ENCODE assay signal across 9 mouse cellular contexts in genomic region chrX:77314384-77314783, GRCm38 (mm10).
DNase-seq lines count a peak whose midpoint lies in the region; TF ChIP-seq lines count a peak whose summit lies in the region.
"Had no signal": no experiment of that assay in that cellular context is flagged by ENCODE, and none has a peak within 500 bp of the region (broad histone marks: within the 10 kb centered on the region; RNA-seq: fewer than 3 reads in every experiment).

No protein-coding gene starts in this region.

- WGBS in lung, adult 2 months, result 57% methylated on average over 3 of the region's 3 CpGs

- intact Hi-C loops in heart, postnatal 36 days (cut with DNase I), result loop anchor here (5.0 kb wide), 3 partner anchors 193 to 408 kb away; no protein-coding TSS in a partner anchor

- TF ChIP-seq CTCF in lung, adult 2 months (IDR thresholded peaks at IDR 0.05; ENCODE audit: insufficient read depth, low read length), result no peak

- H3K4me3 ChIP-seq in lung, adult 2 months (replicated peaks; ENCODE audit: extremely low read depth, low read depth, low read length), result no peak overlapping the region
- H3K4me3 ChIP-seq: embryonic facial prominence, embryonic 12.5 days had no signal

- H3K4me1 ChIP-seq in lung, adult 2 months (ENCODE audit: control insufficient read depth, insufficient read depth, low read length), result no peaks in the 10 kb centered on the region
- H3K4me1 ChIP-seq: embryonic facial prominence, embryonic 12.5 days had no signal

- peak; percentile 48 for DNase-seq in layer of hippocampus, adult 11-12 months (ENCODE audit: low spot score)
- DNase-seq in layer of hippocampus, adult 9-10 months (ENCODE audit: low spot score), result no peak
- peak; percentile 7 for DNase-seq in MN1 (ENCODE audit: low spot score)
- peak; percentile 3 for DNase-seq in c-Kit-positive CD71-positive TER-119-positive erythroid progenitor cells, embryonic 14.5 days (ENCODE audit: low spot score)
- DNase-seq in heart, postnatal 36 days, result peak; percentile 24 to 27
- DNase-seq in lung, adult 2 months, result peak; percentile 5
- DNase-seq in thymus, postnatal 36 days, result peak; percentile 5 to 6
- DNase-seq in urinary bladder, postnatal 10 days (ENCODE audit: low spot score), result no peak

- TF ChIP-seq POLR2A in lung, adult 2 months (IDR thresholded peaks at IDR 0.05; ENCODE audit: borderline replicate concordance, extremely low read depth, low read depth, low read length), result no peak

Comparison
In these comparisons a context has a peak if more than half of its experiments do, and no peak if none do; other contexts are left out.
1. DNase-seq: peak in layer of hippocampus, adult 11-12 months (single experiment), MN1 (single experiment), c-Kit-positive CD71-positive TER-119-positive erythroid progenitor cells, embryonic 14.5 days (single experiment), heart, postnatal 36 days (2 of 2), lung, adult 2 months (single experiment) and thymus, postnatal 36 days (2 of 2); none in layer of hippocampus, adult 9-10 months (single experiment) and urinary bladder, postnatal 10 days (single experiment).